Mouse (Mus musculus) E14TG2a.4 (cell line): ENCODE measurements around the gene Kcnip1.

Experiments used
- CTCF ChIP-seq: conservative IDR thresholded peaks from 2 replicates; pipeline ENCODE4 v1.5.1; 2014; ENCODE audit warnings: low read length
- NANOG ChIP-seq: IDR thresholded peaks from 2 replicates; pipeline ENCODE4 v1.6.1; 2014; ENCODE audit warnings: borderline replicate concordance, low read length, mixed read lengths

DNA sequence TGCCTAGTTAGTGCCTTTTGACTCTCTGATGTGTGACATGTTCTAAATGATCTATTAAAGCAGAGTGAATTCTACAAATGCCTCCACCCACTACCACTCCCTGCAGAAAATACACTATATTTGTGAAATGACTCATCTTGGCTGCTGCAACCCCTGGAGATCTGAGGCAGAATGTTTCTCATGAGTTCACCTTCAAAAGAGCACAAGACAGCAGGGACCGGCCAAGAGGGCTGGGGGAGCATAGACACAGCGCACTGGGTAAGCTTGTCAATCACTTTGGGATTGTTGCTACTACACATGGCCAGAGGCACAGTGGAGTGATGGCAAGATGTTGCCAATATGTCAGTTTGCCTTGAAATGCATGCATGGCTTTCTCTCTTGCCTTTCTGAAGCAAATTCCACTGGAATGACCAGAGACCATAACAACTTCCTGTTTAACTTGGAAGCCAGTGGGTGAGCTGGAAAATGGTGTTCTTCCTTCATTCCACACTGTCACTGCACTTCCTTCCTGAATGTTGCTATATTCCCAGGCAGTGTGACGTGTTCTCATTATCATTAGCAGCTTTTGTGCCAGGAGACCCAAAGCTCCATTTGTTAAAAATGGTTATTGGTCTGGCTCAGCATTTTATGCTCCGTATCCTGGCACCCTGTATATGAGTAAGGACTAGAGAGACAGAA, 131.9 kb downstream of the Kcnip1 start:
- TF ChIP-seq CTCF (no peak), NANOG (no peak)
